Mouse (Mus musculus) C2C12 (cell line): ENCODE results near the gene Padi6. TPM values are rescaled to one million over a fixed set of nuclear protein-coding genes. Genes with fewer than 3 reads are reported as not detected.

Experiments
- H3K27me3 ChIP-seq: one replicate; pipeline ENCODE4 v1.6.1; 2011; ENCODE audit not compliant: control insufficient read depth, insufficient read depth, insufficient read length
- H3K36me3 ChIP-seq: one replicate; pipeline ENCODE4 v1.6.1; 2011; ENCODE audit not compliant: control insufficient read depth, insufficient read depth
- H3K4me3 ChIP-seq: one replicate; pipeline ENCODE4 v1.5.1; 2011; ENCODE audit warnings: mild to moderate bottlenecking, control low read depth; ENCODE audit not compliant: poor library complexity, insufficient read depth, severe bottlenecking
- H3K79me2 ChIP-seq: one replicate; pipeline ENCODE4 v1.6.1; 2011; ENCODE audit not compliant: control insufficient read depth, insufficient read depth
- H3K79me3 ChIP-seq: one replicate; pipeline ENCODE4 v1.6.1; 2011; ENCODE audit warnings: low read depth, control low read depth
- H3ac ChIP-seq: one replicate; pipeline ENCODE3; 2011; ENCODE audit warnings: low read depth; ENCODE audit not compliant: control insufficient read depth, insufficient read length
- CEBPB ChIP-seq: IDR thresholded peaks from one replicate; pipeline ENCODE4 v1.6.1; 2011; ENCODE audit warnings: low read depth, mild to moderate bottlenecking, control low read depth, moderate library complexity
- CTCF ChIP-seq: IDR thresholded peaks from one replicate; pipeline ENCODE4 v1.5.1; 2011; ENCODE audit not compliant: control insufficient read depth, insufficient read depth, insufficient read length
- FOSL1 ChIP-seq: IDR thresholded peaks from one replicate; pipeline ENCODE4 v1.8.0; 2011; ENCODE audit warnings: mild to moderate bottlenecking, low read length; ENCODE audit not compliant: poor library complexity, insufficient read depth, severe bottlenecking
- MAX ChIP-seq: IDR thresholded peaks from one replicate; pipeline ENCODE4 v1.6.1; 2011; ENCODE audit warnings: mild to moderate bottlenecking, control low read depth
- MYOD1 ChIP-seq: IDR thresholded peaks from one replicate; pipeline ENCODE4 v1.6.1; 2011; ENCODE audit warnings: low read depth; ENCODE audit not compliant: control insufficient read depth, insufficient read length
- MYOG ChIP-seq: IDR thresholded peaks from one replicate; pipeline ENCODE4 v1.6.1; 2011; ENCODE audit not compliant: control insufficient read depth, insufficient read length; ENCODE audit errors: extremely low read depth
- USF1 ChIP-seq: IDR thresholded peaks from one replicate; pipeline ENCODE4 v1.6.1; 2011; ENCODE audit warnings: low read depth, mild to moderate bottlenecking, control low read depth, moderate library complexity
- long read RNA-seq, 2 experiments: library from polyadenylated mRNA; unstranded; transcript quantifications; one replicate each; pipeline ENCODE4 v2.0.0; 2019 to 2020
- polyA plus RNA-seq: library from polyadenylated mRNA; unstranded; fragments of >200 nt; fragmentation: generic; extraction: Trizol; gene quantifications from one replicate; pipeline ENCODE4 v1.2.1, GENCODE M21; 2012; ENCODE audit warnings: missing spikeins

Gene Padi6
- polyA plus RNA-seq: not detected
- long read RNA-seq, experiment 1: 0 reads
- long read RNA-seq, experiment 2: 0 reads

- Histone ChIP-seq H3ac (no peak within 1 kb of the TSS), H3K79me3 (no peaks in the 10 kb centered on the region), H3K36me3 (no peaks in the 10 kb centered on the region), H3K27me3 (peaks cover 10% of the 10 kb centered on the region), H3K79me2 (no peaks in the 10 kb centered on the region), H3K4me3 (no peak within 1 kb of the TSS)
- TF ChIP-seq CEBPB (no peak), USF1 (no peak), FOSL1 (no peak), MYOD1 (no peak), CTCF (no peak), MAX (no peak), MYOG (no peak)
Measured at GRCm38 (mm10) chr4:140742543-140742942, at the start of gene Padi6. Gene Padi6 (minus strand): TSS chr4:140742643.

- no peak overlapping the region for H3K4me3 ChIP-seq
- H3K27me3 ChIP-seq: no peaks in the 10 kb centered on the region
- H3ac ChIP-seq: no peak overlapping the region
- no peaks in the 10 kb centered on the region for H3K79me3 ChIP-seq
- TF ChIP-seq MYOD1 (no peak), CTCF (no peak), FOSL1 (no peak), CEBPB (no peak), USF1 (no peak), MAX (no peak), MYOG (no peak)
- no peaks in the 10 kb centered on the region for H3K36me3 ChIP-seq
- no peaks in the 10 kb centered on the region for H3K79me2 ChIP-seq
Measured at GRCm38 (mm10) chr4:140791071-140791470, 48.6 kb upstream of the Padi6 start.

GRCm38 (mm10) chr4:140789983-140790382 is 47.5 kb upstream of the Padi6 start:
- Histone ChIP-seq H3K27me3 (no peaks in the 10 kb centered on the region), H3K36me3 (no peaks in the 10 kb centered on the region), H3K79me3 (no peaks in the 10 kb centered on the region), H3K4me3 (no peak overlapping the region), H3K79me2 (no peaks in the 10 kb centered on the region), H3ac (no peak overlapping the region)
- TF ChIP-seq MYOG (no peak), CTCF (no peak), CEBPB (no peak), FOSL1 (no peak), MYOD1 (no peak), MAX (no peak), USF1 (no peak)

- Histone ChIP-seq H3ac (no peak overlapping the region), H3K27me3 (no peaks in the 10 kb centered on the region), H3K4me3 (no peak overlapping the region), H3K36me3 (no peaks in the 10 kb centered on the region), H3K79me3 (no peaks in the 10 kb centered on the region), H3K79me2 (no peaks in the 10 kb centered on the region)
- TF ChIP-seq FOSL1: no peak
- no peak for TF ChIP-seq CEBPB
- no peak for TF ChIP-seq USF1
- peak; percentile 49 for TF ChIP-seq CTCF
Measured at GRCm38 (mm10) chr4:140788983-140789382, 46.5 kb upstream of the Padi6 start.

- no peaks in the 10 kb centered on the region for H3K36me3 ChIP-seq
- H3K79me3 ChIP-seq: no peaks in the 10 kb centered on the region
- H3ac ChIP-seq: no peak overlapping the region
- H3K4me3 ChIP-seq: no peak overlapping the region
- TF ChIP-seq USF1: no peak
- no peak for TF ChIP-seq CEBPB
- TF ChIP-seq CTCF: no peak
- no peak for TF ChIP-seq MYOD1
- TF ChIP-seq MYOG: no peak
- TF ChIP-seq FOSL1: no peak
- TF ChIP-seq MAX: no peak
- no peaks in the 10 kb centered on the region for H3K27me3 ChIP-seq
- H3K79me2 ChIP-seq: no peaks in the 10 kb centered on the region
Measured at GRCm38 (mm10) chr4:140788264-140788663, 45.8 kb upstream of the Padi6 start.

GRCm38 (mm10) chr4:140787414-140787813 is 45.0 kb upstream of the Padi6 start:
- no peak overlapping the region for H3K4me3 ChIP-seq
- TF ChIP-seq MAX (no peak), CEBPB (no peak), CTCF (no peak), MYOD1 (no peak), FOSL1 (no peak), USF1 (no peak)
- H3K27me3 ChIP-seq: no peaks in the 10 kb centered on the region
- no peaks in the 10 kb centered on the region for H3K79me3 ChIP-seq
- no peaks in the 10 kb centered on the region for H3K36me3 ChIP-seq
- no peaks in the 10 kb centered on the region for H3K79me2 ChIP-seq
- H3ac ChIP-seq: no peak overlapping the region
